Mouse (Mus musculus): ENCODE measurements around the gene Ier2. TPM values are rescaled to one million over a fixed set of nuclear protein-coding genes. Genes with fewer than 3 reads are reported as not detected.

The Ier2 gene
- polyA plus RNA-seq, 1 experiment = 23.0 TPM

DNA sequence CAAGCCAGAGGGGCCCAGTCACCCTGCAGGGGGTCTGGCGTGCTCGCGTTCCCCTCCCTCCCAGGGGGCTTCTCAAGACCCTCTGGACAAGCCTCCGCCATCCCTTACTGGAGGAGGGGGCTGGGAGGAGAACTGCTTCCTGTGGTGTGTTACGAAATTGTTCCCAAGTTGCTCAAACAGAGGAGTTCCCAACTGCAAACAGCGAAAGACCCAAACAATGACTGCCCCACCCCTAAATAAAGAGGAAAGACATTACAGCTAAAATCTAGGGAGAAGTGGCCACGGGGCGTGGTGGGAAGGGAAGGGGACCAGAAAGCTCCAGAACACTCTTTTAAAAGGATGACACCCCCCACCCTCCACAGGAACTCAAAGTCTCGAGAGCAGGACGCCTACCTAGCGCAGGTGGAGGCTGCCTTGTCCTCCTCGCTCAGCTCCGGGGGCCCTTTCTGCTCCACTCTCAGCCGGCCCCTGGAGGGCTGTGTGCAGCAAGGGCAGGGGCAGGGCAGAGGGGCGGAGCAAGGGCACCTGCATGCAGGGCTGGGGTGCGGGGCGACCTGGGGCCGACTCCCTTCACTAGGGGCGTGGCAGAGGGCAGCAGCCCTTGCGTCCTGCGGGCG lies 44.7 kb upstream of the Ier2 start:
- Histone ChIP-seq H3K36me3 (ENCODE audit: control insufficient read depth, insufficient read depth, low read length) (0 out of 2 replicates have a peak, but pooled peaks cover 5% of the 10 kb centered on the region), H3K4me1 (ENCODE audit: control insufficient read depth, insufficient read depth, insufficient read length) (peaks cover 40% of the 10 kb centered on the region), H3K27me3 (ENCODE audit: control insufficient read depth, insufficient read depth, low read length) (peaks cover 3% of the 10 kb centered on the region; the same call in 1 of the 2 replicates), H3K4me3 (ENCODE audit: extremely low read depth, insufficient read depth, insufficient read length) (peak overlapping the region; percentile 49), H3K27ac (ENCODE audit: insufficient read depth, low read length) (peak overlapping the region; percentile 58)
- peak in 1 of 2 experiments; percentile 80 for DNase-seq (ENCODE audit: low read depth in 1 of 2, low spot score in 2 of 2)
- WGBS = 5% methylated on average over 22 of the region's 22 CpGs
- TF ChIP-seq POLR2A (IDR thresholded peaks at IDR 0.05; ENCODE audit: low read depth, low read length) = no peak; the same call in 1 of the 2 replicates
- no peak for TF ChIP-seq CTCF (IDR thresholded peaks at IDR 0.05; ENCODE audit: extremely low read depth, insufficient read depth, insufficient read length, insufficient replicate concordance)

DNA sequence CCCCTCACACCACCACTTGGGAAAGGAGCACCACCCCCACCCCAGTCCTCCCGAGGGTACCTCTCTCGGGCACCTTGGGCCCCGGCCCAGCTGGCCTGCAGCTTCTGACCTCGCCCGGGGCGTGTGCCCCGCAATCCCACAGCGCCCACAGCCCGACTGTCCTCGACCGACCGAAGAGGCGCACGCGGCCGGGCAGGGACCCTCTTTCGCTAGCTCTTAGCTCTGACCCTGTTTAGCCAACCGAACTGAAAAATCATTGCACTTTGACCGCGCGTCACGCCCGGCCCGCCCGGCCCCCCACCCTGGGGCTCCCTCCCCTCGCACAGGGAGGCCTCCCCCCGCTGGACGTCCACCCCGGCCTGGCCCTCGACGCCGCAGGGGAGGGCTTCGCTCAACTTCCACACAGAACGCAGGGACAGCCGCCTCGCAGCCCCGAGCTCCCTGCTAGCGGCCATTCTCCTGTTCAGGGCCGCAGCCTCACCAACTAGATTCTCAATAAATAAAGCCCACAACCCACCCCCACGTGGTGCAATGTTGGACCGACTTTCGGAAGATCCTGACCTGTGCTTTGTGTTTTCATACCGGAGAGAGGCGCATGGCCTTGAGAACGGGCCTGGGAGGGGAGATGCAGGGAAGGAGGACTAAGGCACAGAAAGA lies 44.1 kb upstream of the Ier2 start:
- Histone ChIP-seq H3K27me3 (ENCODE audit: control insufficient read depth, insufficient read depth, low read length) (peaks cover 3% of the 10 kb centered on the region; the same call in 1 of the 2 replicates), H3K4me1 (ENCODE audit: control insufficient read depth, insufficient read depth, insufficient read length) (peaks cover 42% of the 10 kb centered on the region), H3K27ac (ENCODE audit: insufficient read depth, low read length) (peak overlapping the region; percentile 64), H3K36me3 (ENCODE audit: control insufficient read depth, insufficient read depth, low read length) (0 out of 2 replicates have a peak, but pooled peaks cover 5% of the 10 kb centered on the region), H3K4me3 (ENCODE audit: extremely low read depth, insufficient read depth, insufficient read length) (peak overlapping the region; percentile 49)
- TF ChIP-seq POLR2A (IDR thresholded peaks at IDR 0.05; ENCODE audit: low read depth, low read length) (no peak), CTCF (IDR thresholded peaks at IDR 0.05; ENCODE audit: extremely low read depth, insufficient read depth, insufficient read length, insufficient replicate concordance) (no peak)
- WGBS = 6% methylated on average over 39 of the region's 45 CpGs
- peak in 1 of 2 experiments; percentile 22 for DNase-seq (ENCODE audit: low read depth in 1 of 2, low spot score in 2 of 2)

GRCm38 (mm10) chr8:84705960-84706359 lies 43.3 kb upstream of the Ier2 start:
- no peak for TF ChIP-seq CTCF (IDR thresholded peaks at IDR 0.05; ENCODE audit: extremely low read depth, insufficient read depth, insufficient read length, insufficient replicate concordance)
- TF ChIP-seq POLR2A (IDR thresholded peaks at IDR 0.05; ENCODE audit: low read depth, low read length) = no peak
- Histone ChIP-seq H3K4me3 (ENCODE audit: extremely low read depth, insufficient read depth, insufficient read length) (peak overlapping the region; percentile 52; the same call in 1 of the 2 replicates), H3K36me3 (ENCODE audit: control insufficient read depth, insufficient read depth, low read length) (0 out of 2 replicates have a peak, but pooled peaks cover 5% of the 10 kb centered on the region), H3K27me3 (ENCODE audit: control insufficient read depth, insufficient read depth, low read length) (peaks cover 3% of the 10 kb centered on the region; the same call in 1 of the 2 replicates), H3K27ac (ENCODE audit: insufficient read depth, low read length) (no peak overlapping the region), H3K4me1 (ENCODE audit: control insufficient read depth, insufficient read depth, insufficient read length) (peaks cover 43% of the 10 kb centered on the region)
- WGBS = 4% methylated on average over 12 of the region's 12 CpGs
- no peak for DNase-seq (ENCODE audit: low read depth in 1 of 2, low spot score in 2 of 2)

DNA sequence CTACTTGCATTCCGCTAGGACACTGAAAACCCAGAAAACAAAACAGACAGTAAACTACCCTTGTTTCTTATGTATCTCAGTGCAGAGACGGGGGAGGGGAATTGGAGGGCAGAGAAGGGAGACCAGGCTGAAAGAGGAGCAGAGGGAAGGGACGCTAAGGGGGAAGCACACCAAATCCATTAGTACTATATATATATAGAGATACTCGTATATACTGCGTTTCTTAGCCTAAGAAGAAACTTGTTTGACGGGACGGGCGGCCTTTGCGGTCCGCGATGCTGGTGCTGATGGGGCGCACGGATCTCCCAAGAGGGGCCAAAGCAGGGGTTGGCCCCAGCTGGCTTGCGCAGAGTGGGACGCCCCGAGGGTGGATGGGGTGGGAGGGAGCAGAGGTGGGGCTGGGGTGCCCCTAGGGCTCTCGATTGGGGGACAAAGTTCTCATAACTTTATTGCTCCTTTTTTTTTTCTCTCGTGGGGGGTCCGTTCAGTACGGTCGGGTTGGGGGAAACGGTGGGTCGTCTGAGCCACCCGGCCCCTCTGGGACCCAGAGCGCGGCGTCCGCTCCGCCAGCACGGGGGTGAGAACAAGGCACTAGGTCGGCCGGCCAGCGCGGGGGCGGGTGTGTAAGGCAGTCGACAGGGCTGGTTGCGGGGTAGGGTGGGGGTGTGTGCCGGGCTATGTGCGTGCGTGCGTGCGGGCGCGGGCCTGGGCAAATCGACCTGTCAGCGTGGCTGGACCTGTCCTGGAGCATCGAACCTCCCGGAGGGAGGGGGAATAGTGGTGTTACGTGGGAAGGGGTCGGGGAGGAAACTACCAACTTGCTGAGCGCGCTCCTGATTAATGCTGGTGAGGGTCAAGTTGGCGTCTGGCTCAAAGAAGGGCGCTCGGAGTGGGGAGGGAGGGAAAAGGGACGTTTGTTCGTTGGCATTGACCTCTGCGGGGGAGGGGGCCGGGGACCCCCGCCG lies 42.5 kb upstream of the Ier2 start:
- H3K4me1 ChIP-seq (ENCODE audit: control insufficient read depth, insufficient read depth, insufficient read length) = peaks cover 47% of the 10 kb centered on the region
- peak overlapping the region; percentile 49; the same call in 1 of the 2 replicates for H3K27ac ChIP-seq (ENCODE audit: insufficient read depth, low read length)
- no peak for TF ChIP-seq CTCF (IDR thresholded peaks at IDR 0.05; ENCODE audit: extremely low read depth, insufficient read depth, insufficient read length, insufficient replicate concordance)
- peak; percentile 3; the same call in 1 of the 2 replicates for TF ChIP-seq POLR2A (IDR thresholded peaks at IDR 0.05; ENCODE audit: low read depth, low read length)
- 0 out of 2 replicates have a peak, but pooled peaks cover 5% of the 10 kb centered on the region for H3K36me3 ChIP-seq (ENCODE audit: control insufficient read depth, insufficient read depth, low read length)
- WGBS = 4% methylated on average over 61 of the region's 61 CpGs
- H3K27me3 ChIP-seq (ENCODE audit: control insufficient read depth, insufficient read depth, low read length) = peaks cover 3% of the 10 kb centered on the region; the same call in 1 of the 2 replicates
- H3K4me3 ChIP-seq (ENCODE audit: extremely low read depth, insufficient read depth, insufficient read length) = peak overlapping the region; percentile 52; the same call in 1 of the 2 replicates
- peak in 1 of 2 experiments; percentile 59 for DNase-seq (ENCODE audit: low read depth in 1 of 2, low spot score in 2 of 2)

- peak; percentile 50 to 80 for DNase-seq (ENCODE audit: low read depth in 1 of 2, low spot score in 2 of 2)
- H3K27ac ChIP-seq (ENCODE audit: insufficient read depth, low read length) = peak overlapping the region; percentile 75
- H3K36me3 ChIP-seq (ENCODE audit: control insufficient read depth, insufficient read depth, low read length) = 0 out of 2 replicates have a peak, but pooled peaks cover 5% of the 10 kb centered on the region
- H3K4me1 ChIP-seq (ENCODE audit: control insufficient read depth, insufficient read depth, insufficient read length) = peaks cover 55% of the 10 kb centered on the region
- 3% methylated on average over 16 of the region's 16 CpGs for WGBS
- H3K4me3 ChIP-seq (ENCODE audit: extremely low read depth, insufficient read depth, insufficient read length) = peak overlapping the region; percentile 43; the same call in 1 of the 2 replicates
- TF ChIP-seq CTCF (IDR thresholded peaks at IDR 0.05; ENCODE audit: extremely low read depth, insufficient read depth, insufficient read length, insufficient replicate concordance) (peak; percentile 87), POLR2A (IDR thresholded peaks at IDR 0.05; ENCODE audit: low read depth, low read length) (no peak)
- peaks cover 3% of the 10 kb centered on the region; the same call in 1 of the 2 replicates for H3K27me3 ChIP-seq (ENCODE audit: control insufficient read depth, insufficient read depth, low read length)
These were observed 41.7 kb upstream of the Ier2 start for GRCm38 (mm10) chr8:84704356-84704755.

Measured in spleen, adult 2 months (tissue).